Mouse (Mus musculus) stomach, embryonic 16.5 days (tissue): ENCODE results near the gene Map3k11. TPM values are rescaled to one million over a fixed set of nuclear protein-coding genes. Genes with fewer than 3 reads are reported as not detected.

Experiments
- ATAC-seq: fragments of 200-750 bp; cut with Nextera tagmentation; 2 replicates; pipeline ENCODE4 v1.8.0; 2017; ENCODE audit warnings: moderate number of reproducible peaks, moderate TSS enrichment; ENCODE audit not compliant: insufficient read depth, low FRiP score
- H3K27ac ChIP-seq: fragments of 300-500 bp; sonication (generic); 2 replicates; pipeline ENCODE4 v1.5.1; 2014; ENCODE audit warnings: low read length
- H3K27me3 ChIP-seq: fragments of 300-500 bp; sonication (generic); 2 replicates; pipeline ENCODE4 v1.6.1; 2014; ENCODE audit warnings: low read length, control low read depth, mixed read lengths; ENCODE audit not compliant: control insufficient read depth, insufficient read depth
- H3K36me3 ChIP-seq: fragments of 300-500 bp; sonication (generic); 2 replicates; pipeline ENCODE4 v1.6.1; 2014; ENCODE audit warnings: low read length; ENCODE audit not compliant: control insufficient read depth, insufficient read depth
- H3K4me1 ChIP-seq: fragments of 300-500 bp; sonication (generic); 2 replicates; pipeline ENCODE4 v1.6.1; 2014; ENCODE audit warnings: low read length, control low read depth, mixed read lengths; ENCODE audit not compliant: control insufficient read depth, insufficient read depth
- H3K4me2 ChIP-seq: fragments of 300-500 bp; sonication (generic); 2 replicates; pipeline ENCODE4 v1.6.1; 2014; ENCODE audit warnings: low read depth, low read length, mixed read lengths
- H3K4me3 ChIP-seq: fragments of 300-500 bp; sonication (generic); replicated peaks from 2 replicates; pipeline ENCODE4 v1.5.1; 2014; ENCODE audit warnings: mild to moderate bottlenecking, low read length
- H3K9ac ChIP-seq: fragments of 300-500 bp; sonication (generic); 2 replicates; pipeline ENCODE4 v1.6.1; 2014; ENCODE audit warnings: low read length
- H3K9me3 ChIP-seq: fragments of 300-500 bp; sonication (generic); replicated peaks from 2 replicates; pipeline ENCODE4 v1.6.1; 2016; ENCODE audit warnings: low read length, control low read depth; ENCODE audit not compliant: control insufficient read depth
- WGBS: fragments of 180-500 bp; shearing (Covaris S2); extraction: QIAGEN DNeasy Blood & Tissue Kit; methylation state at CpG from one replicate; pipeline ENCODE4 v1.1.7; 2014; 5-methylcytosine and 5-hydroxymethylcytosine counted together
- polyA plus RNA-seq: library from polyadenylated mRNA; unstranded; fragments of >200 nt; fragmentation: Nextera tagmentation; extraction: Ambion mirVana; gene quantifications from 2 replicates; pipeline ENCODE4 v1.2.1, GENCODE M21; 2015

Map3k11 gene
- polyA plus RNA-seq, 1 experiment from 2014 or later, result 20.0 TPM

DNA sequence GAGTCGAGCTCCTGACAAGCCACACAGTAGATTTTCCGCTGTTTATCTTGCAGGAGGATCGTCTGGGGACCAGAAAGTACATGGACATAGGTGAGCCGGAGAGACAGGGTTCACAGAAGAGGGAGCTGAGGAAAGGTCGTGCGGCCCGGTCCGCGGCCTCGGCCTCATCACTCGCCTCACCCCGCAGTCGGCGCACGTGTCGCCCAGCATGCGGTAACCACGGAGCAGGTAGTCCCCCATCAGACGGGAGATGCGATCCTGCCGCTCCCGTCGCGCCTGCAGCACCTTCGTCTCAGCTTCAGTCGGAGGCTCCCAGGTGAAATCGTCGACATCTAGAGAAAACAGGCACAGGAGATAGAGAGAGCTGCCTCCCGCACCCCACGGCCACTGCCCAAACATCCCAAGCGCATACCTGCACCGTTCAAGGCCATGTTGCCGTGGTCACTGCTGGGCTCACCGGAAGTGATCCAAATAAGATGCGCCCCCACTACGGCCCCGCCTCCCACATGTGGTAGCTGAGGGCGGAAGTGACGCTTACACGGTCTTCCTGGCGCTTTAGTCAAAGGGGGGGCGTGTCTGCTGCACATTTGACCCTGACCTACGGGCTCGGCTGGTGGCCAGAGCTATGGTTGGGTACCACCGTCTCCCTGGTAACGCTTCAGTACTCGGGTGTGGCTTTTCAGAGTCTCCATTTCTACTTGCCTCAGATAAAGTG is 42.9 kb downstream of the Map3k11 start:
- H3K9ac ChIP-seq, result peak overlapping the region; percentile 88
- ATAC-seq, result peak; percentile 90
- H3K27ac ChIP-seq, result no peak overlapping the region; the same call in 1 of the 2 replicates

DNA sequence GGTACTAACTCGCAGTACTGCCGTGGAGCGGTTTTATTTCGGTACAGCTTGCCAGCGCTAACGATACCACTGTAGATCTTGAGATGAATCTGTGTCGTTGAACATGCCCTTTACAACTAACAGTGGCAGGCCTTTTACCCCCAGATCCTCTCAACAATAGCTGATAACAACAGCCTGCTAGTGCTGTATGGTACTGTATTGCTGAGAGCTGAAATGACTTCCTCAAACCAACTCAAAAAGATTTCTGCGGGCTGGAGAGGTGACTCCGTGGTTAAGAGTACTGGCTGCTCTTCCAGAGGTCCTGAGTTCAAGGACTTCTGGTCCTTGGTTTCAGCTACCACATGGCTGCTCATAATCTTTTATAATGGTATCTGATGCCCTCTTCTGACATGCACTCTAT is 45.8 kb downstream of the Map3k11 start:
- no peak overlapping the region for H3K4me3 ChIP-seq
- H3K9ac ChIP-seq, result no peak overlapping the region
- no peaks in the 10 kb centered on the region for H3K36me3 ChIP-seq
- no peak overlapping the region for H3K4me2 ChIP-seq
- H3K27ac ChIP-seq, result no peak overlapping the region
- H3K9me3 ChIP-seq, result no peaks in the 10 kb centered on the region
- H3K27me3 ChIP-seq, result peaks cover 4% of the 10 kb centered on the region
- WGBS, result 78% methylated on average over 9 of the region's 9 CpGs
- no peak for ATAC-seq
- H3K4me1 ChIP-seq, result peaks cover 16% of the 10 kb centered on the region

More for the DNA sequence above, 42.9 kb downstream of the Map3k11 start:
- no peaks in the 10 kb centered on the region; the same call in none of the 2 replicates for H3K27me3 ChIP-seq
- H3K36me3 ChIP-seq, result no peaks in the 10 kb centered on the region
- H3K9me3 ChIP-seq, result no peaks in the 10 kb centered on the region
- H3K4me2 ChIP-seq, result peak overlapping the region; percentile 88
- peaks cover 39% of the 10 kb centered on the region for H3K4me1 ChIP-seq
- peak overlapping the region; percentile 85 for H3K4me3 ChIP-seq
- WGBS, result under 1% methylated on average over 47 of the region's 47 CpGs

DNA sequence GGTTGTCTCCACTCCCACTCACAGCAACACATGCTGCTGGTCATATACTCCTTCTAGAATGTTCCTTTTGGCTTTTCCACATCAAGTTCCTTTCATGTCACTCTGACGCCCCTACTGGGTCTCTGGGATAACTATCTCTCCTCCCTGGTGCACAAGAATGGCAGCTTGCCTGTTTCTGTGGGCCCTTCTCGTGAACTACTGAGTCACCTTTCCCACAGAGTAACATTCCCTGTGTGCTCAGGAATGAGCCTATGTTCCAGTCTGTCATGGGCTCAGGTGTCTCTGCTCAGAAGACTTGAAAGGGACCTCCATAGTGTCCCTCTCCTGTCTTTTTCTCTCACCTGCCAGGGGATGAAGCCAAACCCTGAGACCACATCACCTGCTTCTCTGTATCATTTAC is 50.9 kb downstream of the Map3k11 start:
- ATAC-seq, result no peak
- H3K9ac ChIP-seq, result no peak overlapping the region
- 50% methylated on average over 2 of the region's 2 CpGs for WGBS
- H3K36me3 ChIP-seq, result no peaks in the 10 kb centered on the region
- no peak overlapping the region for H3K27ac ChIP-seq
- H3K4me3 ChIP-seq, result no peak overlapping the region
- H3K4me2 ChIP-seq, result no peak overlapping the region
- H3K9me3 ChIP-seq, result no peaks in the 10 kb centered on the region
- peaks cover 4% of the 10 kb centered on the region for H3K27me3 ChIP-seq
- H3K4me1 ChIP-seq, result peaks cover 19% of the 10 kb centered on the region

DNA sequence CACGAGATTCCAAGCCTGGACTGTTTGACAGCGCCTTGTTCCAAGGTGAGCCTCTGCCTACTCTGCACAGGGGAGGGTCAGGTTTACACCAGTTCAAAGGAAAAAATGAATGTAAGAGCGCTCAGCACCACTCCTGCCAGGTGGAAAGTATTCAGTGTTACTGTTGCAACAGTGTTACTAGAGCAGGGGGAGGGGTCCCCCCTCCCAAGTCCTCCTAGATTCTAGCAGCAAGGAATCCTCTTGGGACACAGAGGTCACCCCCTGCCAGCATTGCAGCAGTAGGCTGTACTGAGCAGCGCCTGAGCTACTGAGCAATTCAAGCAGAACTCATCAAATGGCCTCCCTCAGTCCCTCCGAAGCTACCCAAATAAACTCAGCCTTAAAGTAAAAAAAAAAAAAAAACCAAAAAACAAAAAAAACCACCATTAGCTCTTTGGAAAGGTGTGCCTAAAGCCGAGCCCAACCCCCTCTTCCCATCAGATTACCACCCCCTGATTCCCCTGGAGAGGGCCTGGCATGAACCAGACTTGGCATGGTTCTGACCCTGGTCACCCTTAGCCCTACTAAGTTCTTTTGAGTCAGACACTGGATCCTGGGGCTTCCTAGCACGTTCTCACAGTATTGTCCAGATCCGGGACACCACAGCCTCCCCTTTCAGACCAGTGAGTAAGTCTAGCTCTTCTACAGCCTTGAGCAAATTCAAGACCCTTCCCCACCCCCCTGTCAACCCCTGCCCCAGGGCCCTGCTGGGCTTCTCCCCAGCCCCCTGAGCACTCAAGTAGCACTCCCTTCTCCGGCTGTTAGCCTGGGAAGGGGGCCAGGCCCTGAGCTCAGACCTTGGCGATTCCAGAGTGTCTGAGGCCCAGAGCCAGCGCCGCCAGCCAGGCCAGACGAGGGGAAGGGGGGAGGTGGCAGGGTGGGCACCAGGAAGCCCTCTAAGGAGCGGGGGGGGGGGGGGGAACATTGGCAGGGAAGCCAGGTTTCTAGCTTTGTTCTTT is 52.1 kb downstream of the Map3k11 start, which contains the start of gene Ltbp3:
TSS of gene Ltbp3 (plus strand) at position 585 of the 998 bp plus-strand sequence.
- WGBS, result 34% methylated on average over 13 of the region's 14 CpGs
- peaks cover 4% of the 10 kb centered on the region; the same call in 1 of the 2 replicates for H3K27me3 ChIP-seq
- no peaks in the 10 kb centered on the region for H3K9me3 ChIP-seq
- H3K4me1 ChIP-seq, result peaks cover 22% of the 10 kb centered on the region
- peak within 1 kb of the TSS; percentile 96 for H3K4me2 ChIP-seq
- ATAC-seq, result peak; percentile 69
- H3K36me3 ChIP-seq, result no peaks in the 10 kb centered on the region
- H3K4me3 ChIP-seq, result peak within 1 kb of the TSS; percentile 73
- H3K27ac ChIP-seq, result peak within 1 kb of the TSS; percentile 95
- peak within 1 kb of the TSS; percentile 95 for H3K9ac ChIP-seq

GRCm38 (mm10) chr19:5741641-5742240 is 53.2 kb downstream of the Map3k11 start:
- peak overlapping the region; percentile 96 for H3K4me2 ChIP-seq
- peak; percentile 87 for ATAC-seq
- no peaks in the 10 kb centered on the region for H3K36me3 ChIP-seq
- H3K4me1 ChIP-seq, result peaks cover 29% of the 10 kb centered on the region
- peaks cover 2% of the 10 kb centered on the region; the same call in 1 of the 2 replicates for H3K27me3 ChIP-seq
- peak overlapping the region; percentile 95 for H3K27ac ChIP-seq
- peak overlapping the region; percentile 95 for H3K9ac ChIP-seq
- no peaks in the 10 kb centered on the region for H3K9me3 ChIP-seq
- H3K4me3 ChIP-seq, result peak overlapping the region; percentile 73
- WGBS, result under 1% methylated on average over 55 of the region's 55 CpGs

DNA sequence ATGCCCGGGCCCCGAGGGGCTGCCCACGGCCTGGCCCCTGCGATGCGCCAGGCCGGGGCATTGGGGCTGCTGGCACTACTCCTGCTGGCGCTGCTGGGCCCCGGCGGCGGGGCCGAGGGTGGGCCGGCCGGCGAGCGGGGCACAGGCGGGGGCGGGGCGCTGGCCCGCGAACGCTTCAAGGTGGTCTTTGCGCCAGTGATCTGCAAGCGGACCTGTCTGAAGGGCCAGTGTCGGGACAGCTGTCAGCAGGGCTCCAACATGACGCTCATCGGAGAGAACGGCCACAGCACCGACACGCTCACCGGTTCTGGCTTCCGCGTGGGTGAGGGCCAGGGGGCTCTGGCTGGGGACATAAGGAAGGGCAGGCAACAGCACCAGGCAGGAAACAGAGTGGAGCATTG is 53.7 kb downstream of the Map3k11 start:
- H3K36me3 ChIP-seq, result no peaks in the 10 kb centered on the region
- peaks cover 29% of the 10 kb centered on the region for H3K4me1 ChIP-seq
- no peaks in the 10 kb centered on the region for H3K27me3 ChIP-seq
- peak overlapping the region; percentile 95 for H3K27ac ChIP-seq
- H3K4me3 ChIP-seq, result peak overlapping the region; percentile 73
- ATAC-seq, result peak; percentile 5; the same call in 1 of the 2 replicates
- peak overlapping the region; percentile 95 for H3K9ac ChIP-seq
- H3K4me2 ChIP-seq, result peak overlapping the region; percentile 96
- WGBS, result 2% methylated on average over 32 of the region's 32 CpGs
- H3K9me3 ChIP-seq, result no peaks in the 10 kb centered on the region

- no peak overlapping the region for H3K27ac ChIP-seq
- 0 out of 2 replicates have a peak overlapping the region, but pooled peaks have one; percentile 95 for H3K9ac ChIP-seq
- peaks cover 29% of the 10 kb centered on the region for H3K4me1 ChIP-seq
- WGBS, result 50% methylated on average over 5 of the region's 5 CpGs
- H3K36me3 ChIP-seq, result no peaks in the 10 kb centered on the region
- no peaks in the 10 kb centered on the region for H3K9me3 ChIP-seq
- no peak overlapping the region for H3K4me3 ChIP-seq
- ATAC-seq, result no peak
- H3K27me3 ChIP-seq, result no peaks in the 10 kb centered on the region
- H3K4me2 ChIP-seq, result no peak overlapping the region
These were observed 55.0 kb downstream of the Map3k11 start for GRCm38 (mm10) chr19:5743576-5743975.

DNA sequence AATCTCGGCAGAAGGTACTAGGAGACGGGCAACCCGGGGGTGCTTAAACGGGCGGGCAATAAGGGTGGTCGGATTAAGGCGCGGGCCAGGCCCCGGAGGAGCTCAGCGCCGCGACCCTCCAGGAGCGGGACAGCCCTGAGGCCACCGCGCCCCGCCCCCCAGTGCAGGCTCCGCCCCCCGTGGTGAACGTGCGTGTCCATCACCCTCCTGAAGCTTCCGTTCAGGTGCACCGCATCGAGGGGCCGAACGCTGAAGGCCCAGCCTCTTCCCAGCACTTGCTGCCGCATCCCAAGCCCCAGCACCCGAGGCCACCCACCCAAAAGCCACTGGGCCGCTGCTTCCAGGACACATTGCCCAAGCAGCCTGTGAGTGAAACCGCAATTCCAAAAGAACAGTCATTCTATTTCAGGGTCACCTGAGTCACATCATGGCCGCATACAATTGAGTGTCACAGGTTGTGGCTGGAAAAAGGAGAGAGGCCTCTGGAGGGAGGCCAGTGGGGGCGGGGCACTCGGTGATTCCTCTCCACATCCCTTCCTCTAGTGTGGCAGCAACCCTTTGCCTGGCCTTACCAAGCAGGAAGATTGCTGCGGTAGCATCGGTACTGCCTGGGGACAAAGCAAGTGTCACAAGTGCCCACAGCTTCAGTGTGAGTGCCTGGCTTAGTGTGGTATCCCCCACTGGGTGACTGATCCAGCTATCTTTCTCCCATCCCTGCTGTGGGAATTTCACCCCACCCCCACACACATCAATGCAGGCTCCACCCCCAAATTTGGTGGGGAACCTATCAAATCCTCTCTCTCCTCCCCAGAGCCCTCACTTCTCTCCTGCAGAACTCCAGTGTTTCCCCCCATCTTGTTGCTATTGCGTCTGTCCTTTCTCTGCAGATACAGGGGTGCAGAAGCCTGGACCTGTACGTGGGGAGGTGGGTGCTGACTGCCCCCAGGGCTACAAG is 57.5 kb downstream of the Map3k11 start:
- no peaks in the 10 kb centered on the region for H3K36me3 ChIP-seq
- 13% methylated on average over 35 of the region's 36 CpGs for WGBS
- peak overlapping the region; percentile 15; the same call in 1 of the 2 replicates for H3K4me3 ChIP-seq
- H3K9ac ChIP-seq, result peak overlapping the region; percentile 24; the same call in 1 of the 2 replicates
- H3K4me1 ChIP-seq, result peaks cover 29% of the 10 kb centered on the region
- H3K27ac ChIP-seq, result no peak overlapping the region
- H3K9me3 ChIP-seq, result no peaks in the 10 kb centered on the region
- H3K27me3 ChIP-seq, result peaks cover 6% of the 10 kb centered on the region
- ATAC-seq, result no peak
- peak overlapping the region; percentile 47 for H3K4me2 ChIP-seq
